Mouse (Mus musculus) embryonic facial prominence, embryonic 13.5 days (tissue): Measurements from ENCODE around the gene Mcm3. TPM values are rescaled to one million over a fixed set of nuclear protein-coding genes. Genes with fewer than 3 reads are reported as not detected.

Experiments
- ATAC-seq: fragments of 200-750 bp; cut with Nextera tagmentation; 2 replicates; pipeline ENCODE4 v1.8.0; 2017; ENCODE audit warnings: low read depth; ENCODE audit not compliant: insufficient number of reproducible peaks, insufficient read depth, low FRiP score, low TSS enrichment
- H3K27ac ChIP-seq: fragments of 300-500 bp; sonication (generic); 2 replicates; pipeline ENCODE4 v1.5.1; 2015; ENCODE audit warnings: moderate library complexity, mild to moderate bottlenecking, inconsistent platforms
- H3K27me3 ChIP-seq: fragments of 300-500 bp; sonication (generic); 2 replicates; pipeline ENCODE4 v1.6.1; 2015; ENCODE audit warnings: mild to moderate bottlenecking, inconsistent platforms
- H3K36me3 ChIP-seq: fragments of 300-500 bp; sonication (generic); 2 replicates; pipeline ENCODE4 v1.6.1; 2015; ENCODE audit warnings: mild to moderate bottlenecking, inconsistent platforms
- H3K4me1 ChIP-seq: fragments of 300-500 bp; sonication (generic); 2 replicates; pipeline ENCODE4 v1.6.1; 2015; ENCODE audit warnings: inconsistent platforms
- H3K4me2 ChIP-seq: fragments of 300-500 bp; sonication (generic); 2 replicates; pipeline ENCODE4 v1.6.1; 2015; ENCODE audit warnings: moderate library complexity, mild to moderate bottlenecking, inconsistent platforms
- H3K4me3 ChIP-seq: fragments of 300-500 bp; sonication (generic); 2 replicates; pipeline ENCODE4 v1.5.1; 2015; ENCODE audit warnings: mild to moderate bottlenecking, inconsistent platforms
- H3K9ac ChIP-seq: fragments of 300-500 bp; sonication (generic); 2 replicates; pipeline ENCODE4 v1.6.1; 2015; ENCODE audit warnings: mild to moderate bottlenecking, inconsistent platforms
- H3K9me3 ChIP-seq: fragments of 300-500 bp; sonication (generic); 2 replicates; pipeline ENCODE4 v1.6.1; 2016; ENCODE audit warnings: inconsistent platforms
- WGBS: fragments of 180-500 bp; shearing (Covaris S2); methylation state at CpG from one replicate; pipeline ENCODE4 v1.1.7; 2015; ENCODE audit warnings: mixed read lengths; 5-methylcytosine and 5-hydroxymethylcytosine counted together
- polyA plus RNA-seq: library from polyadenylated mRNA; unstranded; fragments of >200 nt; fragmentation: Nextera tagmentation; extraction: Ambion mirVana; gene quantifications from 2 replicates; pipeline ENCODE4 v1.2.1, GENCODE M21; 2015

Gene Mcm3
- polyA plus RNA-seq, 1 experiment from 2014 or later, result 138 TPM

- no peak overlapping the region for H3K27ac ChIP-seq
- no peaks in the 10 kb centered on the region for H3K9me3 ChIP-seq
- no peak overlapping the region for H3K4me3 ChIP-seq
- no peak overlapping the region for H3K9ac ChIP-seq
- no peak for ATAC-seq
- H3K36me3 ChIP-seq, result no peaks in the 10 kb centered on the region
- no peaks in the 10 kb centered on the region for H3K4me1 ChIP-seq
- no peaks in the 10 kb centered on the region for H3K27me3 ChIP-seq
- no peak overlapping the region for H3K4me2 ChIP-seq
- 79% methylated on average over 5 of the region's 5 CpGs for WGBS
Observed at GRCm38 (mm10) chr1:20832473-20833140, 12.5 kb upstream of the Mcm3 start.

- no peak overlapping the region for H3K4me3 ChIP-seq
- H3K9me3 ChIP-seq, result no peaks in the 10 kb centered on the region
- no peaks in the 10 kb centered on the region for H3K36me3 ChIP-seq
- WGBS, result 76% methylated on average over 1 of the region's 1 CpGs
- H3K9ac ChIP-seq, result no peak overlapping the region
- H3K27ac ChIP-seq, result no peak overlapping the region
- ATAC-seq, result no peak
- no peaks in the 10 kb centered on the region for H3K27me3 ChIP-seq
- no peaks in the 10 kb centered on the region for H3K4me1 ChIP-seq
- H3K4me2 ChIP-seq, result no peak overlapping the region
Observed at GRCm38 (mm10) chr1:20830546-20830945, 10.4 kb upstream of the Mcm3 start.

GRCm38 (mm10) chr1:20828061-20828460 is 7.9 kb upstream of the Mcm3 start:
- Histone ChIP-seq H3K27me3 (no peaks in the 10 kb centered on the region), H3K36me3 (no peaks in the 10 kb centered on the region), H3K4me3 (no peak overlapping the region), H3K4me1 (no peaks in the 10 kb centered on the region), H3K4me2 (no peak overlapping the region), H3K9me3 (no peaks in the 10 kb centered on the region), H3K9ac (no peak overlapping the region), H3K27ac (no peak overlapping the region)
- WGBS, result 93% methylated on average over 2 of the region's 2 CpGs
- no peak for ATAC-seq

- Histone ChIP-seq H3K27me3 (no peaks in the 10 kb centered on the region), H3K4me2 (no peak overlapping the region), H3K9ac (no peak overlapping the region), H3K36me3 (no peaks in the 10 kb centered on the region), H3K4me1 (no peaks in the 10 kb centered on the region), H3K27ac (no peak overlapping the region), H3K4me3 (no peak overlapping the region), H3K9me3 (no peaks in the 10 kb centered on the region)
- no peak for ATAC-seq
Observed at GRCm38 (mm10) chr1:20825036-20825435, 4.9 kb upstream of the Mcm3 start.

GRCm38 (mm10) chr1:20823906-20824305 is 3.8 kb upstream of the Mcm3 start:
- WGBS, result 65% methylated on average over 2 of the region's 2 CpGs
- no peak for ATAC-seq
- no peak overlapping the region for H3K4me2 ChIP-seq

GRCm38 (mm10) chr1:20823471-20823870 is 3.4 kb upstream of the Mcm3 start:
- Histone ChIP-seq H3K27me3 (no peaks in the 10 kb centered on the region), H3K9ac (no peak overlapping the region)
- WGBS, result 43% methylated on average over 4 of the region's 4 CpGs

More at GRCm38 (mm10) chr1:20823906-20824305, 3.8 kb upstream of the Mcm3 start:
- no peaks in the 10 kb centered on the region for H3K27me3 ChIP-seq
- H3K9me3 ChIP-seq, result no peaks in the 10 kb centered on the region
- H3K36me3 ChIP-seq, result no peaks in the 10 kb centered on the region
- H3K27ac ChIP-seq, result no peak overlapping the region
- no peaks in the 10 kb centered on the region for H3K4me1 ChIP-seq
- no peak overlapping the region for H3K9ac ChIP-seq
- H3K4me3 ChIP-seq, result no peak overlapping the region

GRCm38 (mm10) chr1:20820959-20821358 is 847 bp upstream of the Mcm3 start:
- WGBS, result 87% methylated on average over 4 of the region's 4 CpGs
- Histone ChIP-seq H3K4me1 (peaks cover 9% of the 10 kb centered on the region), H3K9ac (no peak overlapping the region), H3K4me3 (no peak overlapping the region), H3K36me3 (peaks cover 16% of the 10 kb centered on the region), H3K9me3 (no peaks in the 10 kb centered on the region), H3K4me2 (no peak overlapping the region), H3K27ac (no peak overlapping the region), H3K27me3 (no peaks in the 10 kb centered on the region)
- ATAC-seq, result no peak

More at GRCm38 (mm10) chr1:20823471-20823870, 3.4 kb upstream of the Mcm3 start:
- no peak overlapping the region for H3K4me2 ChIP-seq
- H3K4me1 ChIP-seq, result peaks cover 3% of the 10 kb centered on the region
- no peak overlapping the region for H3K4me3 ChIP-seq
- no peak for ATAC-seq
- H3K36me3 ChIP-seq, result no peaks in the 10 kb centered on the region
- no peaks in the 10 kb centered on the region for H3K9me3 ChIP-seq
- H3K27ac ChIP-seq, result no peak overlapping the region

- H3K4me2 ChIP-seq, result no peak overlapping the region
- H3K4me3 ChIP-seq, result no peak overlapping the region
- H3K36me3 ChIP-seq, result peaks cover 49% of the 10 kb centered on the region
- no peak overlapping the region for H3K9ac ChIP-seq
- no peaks in the 10 kb centered on the region for H3K9me3 ChIP-seq
- H3K27me3 ChIP-seq, result no peaks in the 10 kb centered on the region
- ATAC-seq, result no peak
- WGBS, result 77% methylated on average over 12 of the region's 12 CpGs
- no peak overlapping the region for H3K27ac ChIP-seq
- H3K4me1 ChIP-seq, result peaks cover 9% of the 10 kb centered on the region
Observed at GRCm38 (mm10) chr1:20817596-20817995, 2.5 kb downstream of the Mcm3 start.

GRCm38 (mm10) chr1:20817172-20817571 is 2.9 kb downstream of the Mcm3 start:
- H3K9ac ChIP-seq, result no peak overlapping the region
- no peak for ATAC-seq
- no peak overlapping the region for H3K4me2 ChIP-seq
- WGBS, result 84% methylated on average over 9 of the region's 9 CpGs
- H3K9me3 ChIP-seq, result no peaks in the 10 kb centered on the region
- H3K4me1 ChIP-seq, result peaks cover 9% of the 10 kb centered on the region
- H3K4me3 ChIP-seq, result no peak overlapping the region
- H3K27me3 ChIP-seq, result no peaks in the 10 kb centered on the region
- H3K27ac ChIP-seq, result no peak overlapping the region
- H3K36me3 ChIP-seq, result peaks cover 53% of the 10 kb centered on the region

GRCm38 (mm10) chr1:20814521-20814920 is 5.6 kb downstream of the Mcm3 start:
- no peak overlapping the region for H3K27ac ChIP-seq
- 68% methylated on average over 8 of the region's 8 CpGs for WGBS
- H3K36me3 ChIP-seq, result peaks cover 79% of the 10 kb centered on the region
- H3K27me3 ChIP-seq, result no peaks in the 10 kb centered on the region
- no peak overlapping the region for H3K4me3 ChIP-seq
- H3K9me3 ChIP-seq, result no peaks in the 10 kb centered on the region
- no peak overlapping the region for H3K4me2 ChIP-seq
- ATAC-seq, result no peak
- H3K9ac ChIP-seq, result no peak overlapping the region
- H3K4me1 ChIP-seq, result peaks cover 9% of the 10 kb centered on the region

GRCm38 (mm10) chr1:20804526-20804925 is 15.6 kb downstream of the Mcm3 start:
- H3K4me2 ChIP-seq, result no peak overlapping the region
- peaks cover 84% of the 10 kb centered on the region for H3K36me3 ChIP-seq
- H3K9me3 ChIP-seq, result no peaks in the 10 kb centered on the region
- H3K27ac ChIP-seq, result no peak overlapping the region
- 95% methylated on average over 10 of the region's 10 CpGs for WGBS
- H3K4me1 ChIP-seq, result no peaks in the 10 kb centered on the region
- H3K9ac ChIP-seq, result no peak overlapping the region
- no peaks in the 10 kb centered on the region for H3K27me3 ChIP-seq
- no peak for ATAC-seq
- no peak overlapping the region for H3K4me3 ChIP-seq

- H3K9me3 ChIP-seq, result no peaks in the 10 kb centered on the region
- 76% methylated on average over 8 of the region's 8 CpGs for WGBS
- H3K36me3 ChIP-seq, result peaks cover 66% of the 10 kb centered on the region
- no peaks in the 10 kb centered on the region for H3K4me1 ChIP-seq
- 0 out of 2 replicates have a peak overlapping the region, but pooled peaks have one; percentile 4 for H3K27ac ChIP-seq
- peak; percentile 20; the same call in 1 of the 2 replicates for ATAC-seq
- no peaks in the 10 kb centered on the region for H3K27me3 ChIP-seq
- no peak overlapping the region for H3K9ac ChIP-seq
- no peak overlapping the region for H3K4me3 ChIP-seq
- no peak overlapping the region for H3K4me2 ChIP-seq
Observed at GRCm38 (mm10) chr1:20801682-20802390, 18.3 kb downstream of the Mcm3 start.
